Comparison of ENCODE assay signal across 38 mouse cellular contexts in genomic region chr13:113061746-113062145, GRCm38 (mm10). TPM values are rescaled to one million over a fixed set of nuclear protein-coding genes. Genes with fewer than 3 reads are reported as not detected.
"Had no signal": no experiment of that assay in that cellular context is flagged by ENCODE, and none has a peak within 500 bp of the region (broad histone marks: within the 10 kb centered on the region; RNA-seq: fewer than 3 reads in every experiment).

No protein-coding gene starts in this region.

- H3K9ac ChIP-seq: embryonic facial prominence, embryonic 12.5 days; embryonic facial prominence, embryonic 13.5 days; embryonic facial prominence, embryonic 15.5 days; forebrain, embryonic 12.5 days; forebrain, embryonic 13.5 days; forebrain, embryonic 15.5 days; forebrain, postnatal 0 days had no signal

- H3K9me3 ChIP-seq: embryonic facial prominence, embryonic 10.5 days; embryonic facial prominence, embryonic 12.5 days; embryonic facial prominence, embryonic 13.5 days; embryonic facial prominence, embryonic 15.5 days; forebrain, embryonic 10.5 days; forebrain, embryonic 12.5 days; forebrain, embryonic 13.5 days; forebrain, embryonic 15.5 days had no signal

- DNase-seq: cerebellum, adult 18-20 months; cerebellum, adult 2 months; cerebellum, adult 8-10 months; cerebellum, adult 9-10 months; cerebellum, adult 9-11 months; cerebellum, postnatal 10 days; cerebellum, postnatal 14 days; cerebellum, postnatal 25 days; cerebellum, postnatal 36 days; embryo, embryonic 11 days; forebrain, postnatal 0 days; gastrocnemius, adult 2 months; gastrocnemius, postnatal 10 days; gastrocnemius, postnatal 14 days; gastrocnemius, postnatal 25 days; gastrocnemius, postnatal 36 days; heart, adult 18-20 months had no signal

- H3K36me3 ChIP-seq: embryonic facial prominence, embryonic 10.5 days; embryonic facial prominence, embryonic 12.5 days; embryonic facial prominence, embryonic 13.5 days; embryonic facial prominence, embryonic 15.5 days; forebrain, embryonic 10.5 days; forebrain, embryonic 12.5 days; forebrain, embryonic 15.5 days had no signal

- ATAC-seq: forebrain, embryonic 13.5 days; forebrain, embryonic 14.5 days; forebrain, embryonic 15.5 days; forebrain, embryonic 16.5 days; forebrain, postnatal 0 days had no signal

- H3K4me2 ChIP-seq: embryonic facial prominence, embryonic 12.5 days; embryonic facial prominence, embryonic 13.5 days; embryonic facial prominence, embryonic 15.5 days; forebrain, embryonic 12.5 days; forebrain, embryonic 13.5 days; forebrain, embryonic 15.5 days had no signal

- H3K27me3 ChIP-seq: embryonic facial prominence, embryonic 12.5 days; embryonic facial prominence, embryonic 13.5 days; embryonic facial prominence, embryonic 15.5 days; forebrain, embryonic 12.5 days; forebrain, embryonic 13.5 days; forebrain, embryonic 15.5 days had no signal

- H3K4me3 ChIP-seq: embryonic facial prominence, embryonic 10.5 days; embryonic facial prominence, embryonic 12.5 days; embryonic facial prominence, embryonic 13.5 days; embryonic facial prominence, embryonic 15.5 days; erythroblast, embryonic 14.5 days; forebrain, embryonic 10.5 days; forebrain, embryonic 12.5 days; forebrain, embryonic 13.5 days; forebrain, embryonic 15.5 days; gastrocnemius, adult 2 months had no signal

- H3K4me1 ChIP-seq: embryonic facial prominence, embryonic 10.5 days; embryonic facial prominence, embryonic 12.5 days; embryonic facial prominence, embryonic 13.5 days; embryonic facial prominence, embryonic 15.5 days; forebrain, embryonic 10.5 days; forebrain, embryonic 12.5 days; forebrain, embryonic 13.5 days; forebrain, embryonic 15.5 days had no signal

- H3K27ac ChIP-seq: embryonic facial prominence, embryonic 10.5 days; embryonic facial prominence, embryonic 12.5 days; embryonic facial prominence, embryonic 13.5 days; embryonic facial prominence, embryonic 15.5 days; forebrain, embryonic 10.5 days; forebrain, embryonic 12.5 days; forebrain, embryonic 13.5 days; forebrain, embryonic 15.5 days; gastrocnemius, adult 2 months had no signal

RNA-seq across cellular contexts. Expression of gene Gpx8, which starts 15.5 kb away (rescaled TPM):
- total RNA-seq: granulocyte monocyte progenitor cell, adult 5-6 weeks had no signal
- polyA plus RNA-seq: erythroblast, embryonic 14.5 days had no signal

RNA-seq across cellular contexts. Expression of gene Cdc20b, which starts 26.8 kb away (rescaled TPM):
- total RNA-seq: common myeloid progenitor, adult 5-6 weeks; gastrocnemius, adult 18-20 months; gastrocnemius, adult 2 months; gastrocnemius, adult 8-10 months; gastrocnemius, postnatal 10 days; gastrocnemius, postnatal 14 days; gastrocnemius, postnatal 25 days; gastrocnemius, postnatal 36 days; gastrocnemius, postnatal 4 days; granulocyte monocyte progenitor cell, adult 5-6 weeks; heart, adult 18-20 months had no signal
- polyA plus RNA-seq: cerebellum, adult 2 months; cortical plate, adult 2 months; embryonic facial prominence, embryonic 11.5 days; embryonic facial prominence, embryonic 12.5 days; erythroblast, embryonic 14.5 days; gonadal fat pad, adult 2 months had no signal

RNA-seq across cellular contexts. Expression of gene Gzma, which starts 39.0 kb away (rescaled TPM):
- total RNA-seq: gastrocnemius, adult 18-20 months; gastrocnemius, adult 2 months; gastrocnemius, adult 8-10 months; gastrocnemius, postnatal 10 days; gastrocnemius, postnatal 14 days; gastrocnemius, postnatal 25 days; gastrocnemius, postnatal 4 days; granulocyte monocyte progenitor cell, adult 5-6 weeks had no signal
- polyA plus RNA-seq: embryonic facial prominence, embryonic 10.5 days; embryonic facial prominence, embryonic 11.5 days; embryonic facial prominence, embryonic 12.5 days; embryonic facial prominence, embryonic 13.5 days; embryonic facial prominence, embryonic 15.5 days; erythroblast, embryonic 14.5 days; forebrain, embryonic 10.5 days; forebrain, embryonic 11.5 days; forebrain, embryonic 12.5 days; forebrain, embryonic 13.5 days; forebrain, embryonic 14.5 days; forebrain, embryonic 15.5 days; forebrain, embryonic 16.5 days; frontal cortex, adult 2 months had no signal
